Comparison of ENCODE assay signal across 9 mouse cellular contexts in genomic region chr16:55321542-55322514, GRCm38 (mm10). TPM values are rescaled to one million over a fixed set of nuclear protein-coding genes. Genes with fewer than 3 reads are reported as not detected.
DNase-seq lines count a peak whose midpoint lies in the region; ATAC-seq and TF ChIP-seq lines count a peak whose summit lies in the region.
"Had no signal": no experiment of that assay in that cellular context is flagged by ENCODE, and none has a peak within 500 bp of the region (broad histone marks: within the 10 kb centered on the region; RNA-seq: fewer than 3 reads in every experiment).

No protein-coding gene starts in this region.

- WGBS in limb, embryonic 11.5 days = 72% methylated on average over 8 of the region's 8 CpGs
- WGBS in limb, embryonic 10.5 days = 72% methylated on average over 8 of the region's 8 CpGs
- WGBS in hindbrain, embryonic 14.5 days = 43% methylated on average over 8 of the region's 8 CpGs
- WGBS in limb, embryonic 14.5 days = 61% methylated on average over 8 of the region's 8 CpGs

- H3K4me3 ChIP-seq in limb, embryonic 11.5 days (ENCODE audit: low read depth, low read length) = no peak overlapping the region
- H3K4me3 ChIP-seq in limb, embryonic 10.5 days = no peak overlapping the region
- H3K4me3 ChIP-seq in hindbrain, embryonic 14.5 days (replicated peaks; ENCODE audit: low read length) = no peak overlapping the region
- H3K4me3 ChIP-seq in limb, embryonic 14.5 days (replicated peaks; ENCODE audit: low read length) = no peak overlapping the region
- H3K4me3 ChIP-seq: erythroblast, embryonic 14.5 days had no signal

- H3K27ac ChIP-seq in limb, embryonic 11.5 days (replicated peaks; ENCODE audit: low read depth, low read length) = no peak overlapping the region
- no peak overlapping the region for H3K27ac ChIP-seq in limb, embryonic 10.5 days
- H3K27ac ChIP-seq in hindbrain, embryonic 14.5 days = peak overlapping the region; percentile 36; the same call in 1 of the 2 replicates
- no peak overlapping the region for H3K27ac ChIP-seq in limb, embryonic 14.5 days (replicated peaks; ENCODE audit: low read depth, low read length)

- DNase-seq in limb, embryonic 11.5 days (ENCODE audit: low spot score) = peak; percentile 27
- DNase-seq in limb, embryonic 10.5 days (ENCODE audit: low spot score) = no peak
- DNase-seq in hindbrain, embryonic 14.5 days (ENCODE audit: low spot score) = peak; percentile 59
- peak; percentile 10 for DNase-seq in limb, embryonic 14.5 days (ENCODE audit: low spot score)
- peak; percentile 85 for DNase-seq in retina, postnatal 1 day
- no peak for DNase-seq in urinary bladder, adult 2 months (ENCODE audit: low spot score)
- DNase-seq in adrenal gland, postnatal 10 days = no peak

- no peak overlapping the region for H3K9ac ChIP-seq in limb, embryonic 11.5 days (ENCODE audit: low read length)
- no peak overlapping the region for H3K9ac ChIP-seq in hindbrain, embryonic 14.5 days
- H3K9ac ChIP-seq in limb, embryonic 14.5 days (ENCODE audit: low read depth, low read length, severe bottlenecking) = no peak overlapping the region

- no peaks in the 10 kb centered on the region for H3K27me3 ChIP-seq in limb, embryonic 11.5 days (ENCODE audit: control insufficient read depth, insufficient read depth, low read length)
- no peaks in the 10 kb centered on the region for H3K27me3 ChIP-seq in limb, embryonic 10.5 days (ENCODE audit: low read depth, poor library complexity, severe bottlenecking)
- H3K27me3 ChIP-seq in hindbrain, embryonic 14.5 days (ENCODE audit: control insufficient read depth, insufficient read depth, low read length) = no peaks in the 10 kb centered on the region
- H3K27me3 ChIP-seq in limb, embryonic 14.5 days (ENCODE audit: control insufficient read depth, insufficient read depth, low read length) = no peaks in the 10 kb centered on the region

- no peak overlapping the region for H3K4me2 ChIP-seq in limb, embryonic 11.5 days (ENCODE audit: low read depth, severe bottlenecking)
- no peak overlapping the region for H3K4me2 ChIP-seq in hindbrain, embryonic 14.5 days (replicated peaks)
- no peak overlapping the region for H3K4me2 ChIP-seq in limb, embryonic 14.5 days (replicated peaks; ENCODE audit: low read depth, low read length, severe bottlenecking)

- no peak for ATAC-seq in limb, embryonic 11.5 days (ENCODE audit: insufficient number of reproducible peaks, low FRiP score, low TSS enrichment, low read depth)
- peak; percentile 96 for ATAC-seq in hindbrain, embryonic 14.5 days (ENCODE audit: low FRiP score)
- no peak for ATAC-seq in limb, embryonic 14.5 days (ENCODE audit: low FRiP score, low read depth)
- ATAC-seq in activated CD4-positive, CD25-positive, alpha-beta regulatory T cell, adult 4 months = no peak

- H3K9me3 ChIP-seq in limb, embryonic 11.5 days (ENCODE audit: control insufficient read depth, low read length) = no peaks in the 10 kb centered on the region
- no peaks in the 10 kb centered on the region for H3K9me3 ChIP-seq in limb, embryonic 10.5 days (replicated peaks)
- no peaks in the 10 kb centered on the region for H3K9me3 ChIP-seq in hindbrain, embryonic 14.5 days (ENCODE audit: control insufficient read depth, low read length)
- H3K9me3 ChIP-seq in limb, embryonic 14.5 days (ENCODE audit: control insufficient read depth, low read length) = no peaks in the 10 kb centered on the region

- H3K4me1 ChIP-seq in limb, embryonic 11.5 days (ENCODE audit: control insufficient read depth, insufficient read depth, low read length) = no peaks in the 10 kb centered on the region
- H3K4me1 ChIP-seq in limb, embryonic 10.5 days = peaks cover 4% of the 10 kb centered on the region; the same call in 1 of the 2 replicates
- no peaks in the 10 kb centered on the region for H3K4me1 ChIP-seq in hindbrain, embryonic 14.5 days (replicated peaks; ENCODE audit: control insufficient read depth, insufficient read depth, low read length)
- H3K4me1 ChIP-seq in limb, embryonic 14.5 days (ENCODE audit: control insufficient read depth, insufficient read depth, low read length) = 0 out of 2 replicates have a peak, but pooled peaks cover 2% of the 10 kb centered on the region

- no peaks in the 10 kb centered on the region for H3K36me3 ChIP-seq in limb, embryonic 11.5 days (ENCODE audit: control insufficient read depth, insufficient read depth, low read length)
- no peaks in the 10 kb centered on the region for H3K36me3 ChIP-seq in limb, embryonic 10.5 days
- H3K36me3 ChIP-seq in hindbrain, embryonic 14.5 days (replicated peaks; ENCODE audit: control insufficient read depth, insufficient read depth) = no peaks in the 10 kb centered on the region
- no peaks in the 10 kb centered on the region for H3K36me3 ChIP-seq in limb, embryonic 14.5 days (ENCODE audit: control insufficient read depth, insufficient read depth, low read length)

- no peak for TF ChIP-seq POLR2A in limb, embryonic 14.5 days (IDR thresholded peaks at IDR 0.05; ENCODE audit: borderline replicate concordance, extremely low read depth, insufficient read depth, insufficient read length)

RNA-seq across cellular contexts. Expression of gene Zpld1, which starts 24.0 kb away (rescaled TPM):
- polyA plus RNA-seq in limb, embryonic 11.5 days (2014; fragmentation: Nextera tagmentation; extraction: Ambion mirVana) = 1.2 and 2.1 TPM in 2 replicates
- 0.30 and 0.76 TPM in 2 replicates for polyA plus RNA-seq in limb, embryonic 10.5 days (2016; fragmentation: Nextera tagmentation; extraction: Ambion mirVana)
- polyA plus RNA-seq in hindbrain, embryonic 14.5 days (2014; fragmentation: Nextera tagmentation; extraction: Ambion mirVana) = 0.67 and 1.0 TPM in 2 replicates
- polyA plus RNA-seq in limb, embryonic 14.5 days (2012; rRNA removed) = 0.09 and 0.27 TPM in 2 replicates
- polyA plus RNA-seq in limb, embryonic 14.5 days (2014; fragmentation: Nextera tagmentation; extraction: Ambion mirVana) = 0.17 and 0.23 TPM in 2 replicates
- not detected for polyA plus RNA-seq in activated CD4-positive, CD25-positive, alpha-beta regulatory T cell, adult 4 months (2017; shearing (Covaris generic))
- not detected in 2 replicates for polyA plus RNA-seq in urinary bladder, adult 2 months (2012; rRNA removed)
- total RNA-seq in adrenal gland, postnatal 10 days (2021) = not detected
- polyA plus RNA-seq: erythroblast, embryonic 14.5 days had no signal

Comparison
In these comparisons a context has a peak if more than half of its experiments do, and no peak if none do; other contexts are left out.
1. DNase-seq: peak in limb, embryonic 11.5 days (single experiment), hindbrain, embryonic 14.5 days (single experiment), limb, embryonic 14.5 days (single experiment) and retina, postnatal 1 day (single experiment); none in limb, embryonic 10.5 days (single experiment), urinary bladder, adult 2 months (single experiment) and adrenal gland, postnatal 10 days (single experiment).